In genomic region chr3:152339862-152340557, GRCm38 (mm10) we compare ENCODE assay signal across 8 mouse cellular contexts. TPM values are rescaled to one million over a fixed set of nuclear protein-coding genes. Genes with fewer than 3 reads are reported as not detected.
DNase-seq lines count a peak whose midpoint lies in the region; ATAC-seq lines count a peak whose summit lies in the region.

TSS of gene Miga1 (minus strand) at chr3:152340407.

- H3K9me3 ChIP-seq in embryonic facial prominence, embryonic 10.5 days: no peaks in the 10 kb centered on the region
- no peaks in the 10 kb centered on the region for H3K9me3 ChIP-seq in intestine, embryonic 16.5 days (ENCODE audit: control insufficient read depth, low read length)

- peaks cover 10% of the 10 kb centered on the region for H3K4me1 ChIP-seq in embryonic facial prominence, embryonic 10.5 days
- H3K4me1 ChIP-seq in intestine, embryonic 16.5 days (ENCODE audit: control insufficient read depth, insufficient read depth, low read length): peaks cover 6% of the 10 kb centered on the region; the same call in 1 of the 2 replicates

- H3K4me2 ChIP-seq in intestine, embryonic 16.5 days (ENCODE audit: low read depth, low read length): peak within 1 kb of the TSS; percentile 68

- peak; percentile 79 for DNase-seq in adrenal gland, postnatal 10 days
- peak; percentile 86 for DNase-seq in embryonic facial prominence, embryonic 10.5 days (ENCODE audit: low spot score)
- DNase-seq in gonadal fat pad, adult 2 months (ENCODE audit: low read depth): no peak
- peak; percentile 86 to 91 for DNase-seq in left cerebral cortex, postnatal 25 days (ENCODE audit: low spot score in 2 of 2)
- peak; percentile 90 for DNase-seq in right cerebral cortex, postnatal 25 days
- DNase-seq in urinary bladder, postnatal 4 days (ENCODE audit: low spot score in 2 of 2): peak; percentile 63 to 71

- H3K27ac ChIP-seq in embryonic facial prominence, embryonic 10.5 days (replicated peaks): peak within 1 kb of the TSS; percentile 91
- peak within 1 kb of the TSS; percentile 33 for H3K27ac ChIP-seq in intestine, embryonic 16.5 days (ENCODE audit: low read length)

- no peaks in the 10 kb centered on the region for H3K27me3 ChIP-seq in embryonic facial prominence, embryonic 10.5 days (replicated peaks; ENCODE audit: low read depth, poor library complexity, severe bottlenecking)
- no peaks in the 10 kb centered on the region for H3K27me3 ChIP-seq in intestine, embryonic 16.5 days (replicated peaks; ENCODE audit: control insufficient read depth, insufficient read depth, low read length)

- H3K4me3 ChIP-seq in embryonic facial prominence, embryonic 10.5 days: peak within 1 kb of the TSS; percentile 95
- H3K4me3 ChIP-seq in intestine, embryonic 16.5 days (ENCODE audit: low read length): peak within 1 kb of the TSS; percentile 68

- peak within 1 kb of the TSS; percentile 79 for H3K9ac ChIP-seq in intestine, embryonic 16.5 days (ENCODE audit: low read depth, low read length)

- peaks cover 31% of the 10 kb centered on the region for H3K36me3 ChIP-seq in embryonic facial prominence, embryonic 10.5 days (replicated peaks)
- H3K36me3 ChIP-seq in intestine, embryonic 16.5 days (ENCODE audit: control insufficient read depth, insufficient read depth, low read length): peaks cover 4% of the 10 kb centered on the region; the same call in 1 of the 2 replicates

- ATAC-seq in intestine, embryonic 16.5 days: peak; percentile 89
- ATAC-seq in megakaryocyte-erythroid progenitor cell, adult 5-6 weeks (replicated peaks; ENCODE audit: low FRiP score, low TSS enrichment, poor library complexity, severe bottlenecking): peak; percentile 79

- intact Hi-C loops in left cerebral cortex, postnatal 25 days (cut with DNase I): no loop called here

- WGBS in embryonic facial prominence, embryonic 10.5 days: 4% methylated on average over 54 of the region's 54 CpGs
- WGBS in intestine, embryonic 16.5 days: 1% methylated on average over 54 of the region's 54 CpGs

RNA-seq across cellular contexts. Expression of gene Miga1, which starts in this region (rescaled TPM):
- total RNA-seq in adrenal gland, postnatal 10 days (2021): 10 to 100 TPM; 11.3 to 11.8 TPM
- 18.7 and 19.1 TPM in 2 replicates for polyA plus RNA-seq in embryonic facial prominence, embryonic 10.5 days (2016; fragmentation: Nextera tagmentation; extraction: Ambion mirVana)
- 15.5 and 25.4 TPM in 2 replicates for polyA plus RNA-seq in gonadal fat pad, adult 2 months (2012; rRNA removed)
- 13.5 and 13.9 TPM in 2 replicates for polyA plus RNA-seq in intestine, embryonic 16.5 days (2015; fragmentation: Nextera tagmentation; extraction: Ambion mirVana)
- 10 to 100 TPM; 71.7 to 84.0 TPM for total RNA-seq in left cerebral cortex, postnatal 25 days (2021)
- 16.9 and 18.8 TPM in 2 replicates for total RNA-seq in megakaryocyte-erythroid progenitor cell, adult 5-6 weeks (2014; fragmentation: Nextera tagmentation)
- total RNA-seq in megakaryocyte-erythroid progenitor cell, adult 5-6 weeks (2017): 18.9 and 26.8 TPM in 2 replicates
